Mouse (Mus musculus) Patski (cell line): ENCODE measurements around the gene Mesp2. TPM values are rescaled to one million over a fixed set of nuclear protein-coding genes. Genes with fewer than 3 reads are reported as not detected.

Experiments
- ATAC-seq: fragments of 100-300 bp; one replicate; pipeline ENCODE4 v1.8.0; 2021
- CTCF ChIA-PET: fragments of 350-600 bp; sonication (Branson Sonifier 250); formaldehyde crosslinking; loops from one replicate; lab custom pipeline; 2022; ENCODE audit warnings: inconsistent platforms; lab: Charles Lee
- POLR2A ChIA-PET: fragments of 350-600 bp; sonication (Branson Sonifier 250); formaldehyde crosslinking; loops from one replicate; lab custom pipeline; 2022; ENCODE audit warnings: antibody characterized with exemption, inconsistent platforms; lab: Charles Lee
- DNase-seq: peaks from one replicate; pipeline ENCODE4 v3.0.0-alpha.2; 2011; ENCODE audit warnings: low read depth, low spot score
- H3K27me3 ChIP-seq: fragments of 371-371 bp; one replicate; pipeline ENCODE4 v1.5.1; 2021
- CTCF ChIP-seq: fragments of 100-300 bp; IDR thresholded peaks from one replicate; pipeline ENCODE4 v1.5.1; 2021
- in situ Hi-C: fragments of 300-500 bp; cut with MboI; formaldehyde crosslinking; loops from 3 replicates; pipeline ENCODE4 v1.11.1; 2018; ENCODE audit warnings: low pct_unique_long_range_greater_than_20kb, mixed read lengths
- polyA plus RNA-seq: library from polyadenylated mRNA; unstranded; gene quantifications from one replicate; pipeline ENCODE4 v1.2.3, GENCODE M21; 2021

The Mesp2 gene
- polyA plus RNA-seq, 1 experiment from 2014 or later, result 0.15 TPM

- in situ Hi-C loops, result no loop called here
- H3K27me3 ChIP-seq, result no peaks in the 10 kb centered on the region
- DNase-seq, result no peak
- POLR2A ChIA-PET, result interaction anchor here (0.5 kb wide), 1 partner anchor 148 kb away, joined by 3 read pairs; no protein-coding TSS in a partner anchor
- TF ChIP-seq CTCF, result no peak
- CTCF ChIA-PET, result interaction anchor here (2.4 kb wide), 1 partner anchor 10 kb away, joined by 9 read pairs; no protein-coding TSS in a partner anchor
- no peak for ATAC-seq
These were observed 8.5 kb upstream of the Mesp2 start for GRCm38 (mm10) chr7:79802037-79802436.

- POLR2A ChIA-PET, result interaction anchor here (0.5 kb wide), 1 partner anchor 210 kb away, joined by 4 read pairs; no protein-coding TSS in a partner anchor
- in situ Hi-C loops, result no loop called here
- TF ChIP-seq CTCF, result no peak
- CTCF ChIA-PET, result interaction anchor here (0.9 to 2.4 kb wide), 3 partner anchors 12 to 103 kb away, joined by 4 to 9 read pairs (median 4); no protein-coding TSS in a partner anchor
- DNase-seq, result no peak
- H3K27me3 ChIP-seq, result no peaks in the 10 kb centered on the region
- ATAC-seq, result no peak
These were observed 6.6 kb upstream of the Mesp2 start for GRCm38 (mm10) chr7:79803887-79804286.

GRCm38 (mm10) chr7:79808561-79808960 lies 2.0 kb upstream of the Mesp2 start:
- peaks cover 5% of the 10 kb centered on the region for H3K27me3 ChIP-seq
- in situ Hi-C loops, result no loop called here
- no peak for DNase-seq
- TF ChIP-seq CTCF, result no peak
- ChIA-PET CTCF (interaction anchor here (1.6 kb wide), 1 partner anchor 96 kb away, joined by 3 read pairs; no protein-coding TSS in a partner anchor), POLR2A (no interaction called here)
- ATAC-seq, result no peak

- peaks cover 7% of the 10 kb centered on the region for H3K27me3 ChIP-seq
- POLR2A ChIA-PET, result interaction anchor here (0.6 kb wide), 1 partner anchor 10 kb away, joined by 3 read pairs; no protein-coding TSS in a partner anchor
- no peak for DNase-seq
- no peak for ATAC-seq
- CTCF ChIA-PET, result no interaction called here
- in situ Hi-C loops, result no loop called here
- no peak for TF ChIP-seq CTCF
These were observed 2.9 kb downstream of the Mesp2 start for GRCm38 (mm10) chr7:79813409-79813808.

- in situ Hi-C loops, result no loop called here
- ATAC-seq, result no peak
- ChIA-PET CTCF (no interaction called here), POLR2A (no interaction called here)
- TF ChIP-seq CTCF, result no peak
- peaks cover 8% of the 10 kb centered on the region for H3K27me3 ChIP-seq
- DNase-seq, result no peak
These were observed 7.8 kb downstream of the Mesp2 start for GRCm38 (mm10) chr7:79818321-79818720.

- CTCF ChIA-PET, result no interaction called here
- POLR2A ChIA-PET, result no interaction called here
- H3K27me3 ChIP-seq, result peaks cover 8% of the 10 kb centered on the region
- in situ Hi-C loops, result no loop called here
- DNase-seq, result no peak
- no peak for TF ChIP-seq CTCF
- no peak for ATAC-seq
These were observed 9.0 kb downstream of the Mesp2 start for GRCm38 (mm10) chr7:79819515-79819914.

GRCm38 (mm10) chr7:79819996-79820395 lies 9.5 kb downstream of the Mesp2 start:
- no peak for DNase-seq
- peaks cover 8% of the 10 kb centered on the region for H3K27me3 ChIP-seq
- POLR2A ChIA-PET, result no interaction called here
- in situ Hi-C loops, result no loop called here
- TF ChIP-seq CTCF, result no peak
- CTCF ChIA-PET, result interaction anchor here (1.0 kb wide), 1 partner anchor 16 kb away, joined by 4 read pairs; no protein-coding TSS in a partner anchor
- no peak for ATAC-seq

- ATAC-seq (no peak), DNase-seq (no peak)
- in situ Hi-C loops, result no loop called here
- peaks cover 8% of the 10 kb centered on the region for H3K27me3 ChIP-seq
- CTCF ChIA-PET, result interaction anchor here (1.6 kb wide), 1 partner anchor 21 kb away, joined by 3 read pairs; no protein-coding TSS in a partner anchor
- POLR2A ChIA-PET, result no interaction called here
- no peak for TF ChIP-seq CTCF
These were observed 11.7 kb downstream of the Mesp2 start for GRCm38 (mm10) chr7:79822092-79822695.

- no peak for DNase-seq
- in situ Hi-C loops, result no loop called here
- ChIA-PET POLR2A (no interaction called here), CTCF (no interaction called here)
- no peaks in the 10 kb centered on the region for H3K27me3 ChIP-seq
- no peak for ATAC-seq
- TF ChIP-seq CTCF, result no peak
These were observed 17.8 kb downstream of the Mesp2 start for GRCm38 (mm10) chr7:79828341-79828740.

- POLR2A ChIA-PET, result no interaction called here
- in situ Hi-C loops, result no loop called here
- no peak for DNase-seq
- CTCF ChIA-PET, result interaction anchor here (1.4 kb wide), 1 partner anchor 16 kb away, joined by 3 read pairs; no protein-coding TSS in a partner anchor
- TF ChIP-seq CTCF, result no peak
- no peak for ATAC-seq
- H3K27me3 ChIP-seq, result no peaks in the 10 kb centered on the region
These were observed 20.6 kb downstream of the Mesp2 start for GRCm38 (mm10) chr7:79831145-79831544.

GRCm38 (mm10) chr7:79831585-79831984 lies 21.1 kb downstream of the Mesp2 start:
- no peak for ATAC-seq
- ChIA-PET CTCF (interaction anchor here (1.4 kb wide), 1 partner anchor 17 kb away, joined by 3 read pairs; no protein-coding TSS in a partner anchor), POLR2A (no interaction called here)
- TF ChIP-seq CTCF, result no peak
- in situ Hi-C loops, result no loop called here
- H3K27me3 ChIP-seq, result no peaks in the 10 kb centered on the region
- no peak for DNase-seq
